27 mouse cellular contexts compared by ENCODE assay signal in the genomic region with DNA sequence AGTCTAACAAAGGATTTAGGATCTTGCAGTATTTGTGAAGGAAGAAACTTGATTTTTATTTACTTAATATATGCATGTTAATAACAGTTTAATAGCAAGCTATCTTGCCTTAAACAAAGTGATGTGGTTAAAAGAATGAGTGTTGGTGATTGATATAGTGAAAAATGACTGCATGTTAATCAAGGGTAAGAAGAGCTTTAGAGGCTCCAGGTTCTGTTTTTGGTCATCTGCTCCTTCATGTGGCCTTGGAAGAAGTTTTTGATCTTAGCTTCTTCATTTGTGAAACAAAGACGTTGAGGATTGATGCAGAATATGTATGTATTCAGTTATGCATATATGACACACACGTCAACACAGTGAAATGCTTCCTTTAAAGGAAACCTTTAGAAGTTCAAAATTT.
"Had no signal": no experiment of that assay in that cellular context is flagged by ENCODE, and none has a peak within 500 bp of the region (broad histone marks: within the 10 kb centered on the region; RNA-seq: fewer than 3 reads in every experiment).

No protein-coding gene starts in this region.

- DNase-seq: cerebellum, adult 9-10 months; cerebellum, adult 9-11 months; cerebellum, postnatal 10 days; cerebellum, postnatal 14 days; cerebellum, postnatal 25 days; cerebellum, postnatal 36 days; embryo, embryonic 11 days; forebrain, postnatal 0 days; gastrocnemius, adult 2 months; gastrocnemius, postnatal 10 days; gastrocnemius, postnatal 14 days; gastrocnemius, postnatal 25 days; gastrocnemius, postnatal 36 days; heart, adult 11 months; heart, adult 18-20 months; heart, adult 2 months had no signal

- H3K9ac ChIP-seq: embryonic facial prominence, embryonic 12.5 days; embryonic facial prominence, embryonic 13.5 days; embryonic facial prominence, embryonic 15.5 days; forebrain, embryonic 12.5 days; forebrain, embryonic 13.5 days; forebrain, embryonic 15.5 days; forebrain, postnatal 0 days had no signal

- H3K27ac ChIP-seq: embryonic facial prominence, embryonic 10.5 days; embryonic facial prominence, embryonic 12.5 days; embryonic facial prominence, embryonic 13.5 days; embryonic facial prominence, embryonic 15.5 days; forebrain, embryonic 10.5 days; forebrain, embryonic 12.5 days; forebrain, embryonic 13.5 days; forebrain, embryonic 15.5 days; gastrocnemius, adult 2 months; heart, adult 2 months had no signal

- ATAC-seq: forebrain, embryonic 13.5 days; forebrain, embryonic 14.5 days; forebrain, embryonic 15.5 days; forebrain, embryonic 16.5 days; forebrain, postnatal 0 days had no signal

- H3K4me1 ChIP-seq: embryonic facial prominence, embryonic 12.5 days; embryonic facial prominence, embryonic 13.5 days; embryonic facial prominence, embryonic 15.5 days; forebrain, embryonic 10.5 days; forebrain, embryonic 12.5 days; forebrain, embryonic 13.5 days; forebrain, embryonic 15.5 days had no signal

- H3K9me3 ChIP-seq: embryonic facial prominence, embryonic 10.5 days; embryonic facial prominence, embryonic 12.5 days; embryonic facial prominence, embryonic 13.5 days; embryonic facial prominence, embryonic 15.5 days; forebrain, embryonic 10.5 days; forebrain, embryonic 12.5 days; forebrain, embryonic 13.5 days; forebrain, embryonic 15.5 days had no signal

- H3K27me3 ChIP-seq: embryonic facial prominence, embryonic 12.5 days; embryonic facial prominence, embryonic 13.5 days; embryonic facial prominence, embryonic 15.5 days; forebrain, embryonic 12.5 days; forebrain, embryonic 13.5 days; forebrain, embryonic 15.5 days had no signal

- H3K36me3 ChIP-seq: embryonic facial prominence, embryonic 10.5 days; embryonic facial prominence, embryonic 12.5 days; embryonic facial prominence, embryonic 13.5 days; embryonic facial prominence, embryonic 15.5 days; forebrain, embryonic 10.5 days; forebrain, embryonic 12.5 days; forebrain, embryonic 15.5 days had no signal

- H3K4me2 ChIP-seq: embryonic facial prominence, embryonic 12.5 days; embryonic facial prominence, embryonic 13.5 days; embryonic facial prominence, embryonic 15.5 days; forebrain, embryonic 12.5 days; forebrain, embryonic 13.5 days; forebrain, embryonic 15.5 days had no signal

- H3K4me3 ChIP-seq: embryonic facial prominence, embryonic 10.5 days; embryonic facial prominence, embryonic 12.5 days; embryonic facial prominence, embryonic 13.5 days; embryonic facial prominence, embryonic 15.5 days; erythroblast, embryonic 14.5 days; forebrain, embryonic 10.5 days; forebrain, embryonic 12.5 days; forebrain, embryonic 13.5 days; forebrain, embryonic 15.5 days; gastrocnemius, adult 2 months; heart, adult 2 months had no signal
